Mouse (Mus musculus): ENCODE measurements around the gene Cars2. TPM values are rescaled to one million over a fixed set of nuclear protein-coding genes. Genes with fewer than 3 reads are reported as not detected.
"Not testable (repeated sequence)": the region's sequence is repeated elsewhere in the genome, so short reads cannot be mapped to it uniquely, and the experiment has no call there.

Cars2 gene
- 40.0 and 41.7 TPM in 2 replicates for total RNA-seq (2017)

DNA sequence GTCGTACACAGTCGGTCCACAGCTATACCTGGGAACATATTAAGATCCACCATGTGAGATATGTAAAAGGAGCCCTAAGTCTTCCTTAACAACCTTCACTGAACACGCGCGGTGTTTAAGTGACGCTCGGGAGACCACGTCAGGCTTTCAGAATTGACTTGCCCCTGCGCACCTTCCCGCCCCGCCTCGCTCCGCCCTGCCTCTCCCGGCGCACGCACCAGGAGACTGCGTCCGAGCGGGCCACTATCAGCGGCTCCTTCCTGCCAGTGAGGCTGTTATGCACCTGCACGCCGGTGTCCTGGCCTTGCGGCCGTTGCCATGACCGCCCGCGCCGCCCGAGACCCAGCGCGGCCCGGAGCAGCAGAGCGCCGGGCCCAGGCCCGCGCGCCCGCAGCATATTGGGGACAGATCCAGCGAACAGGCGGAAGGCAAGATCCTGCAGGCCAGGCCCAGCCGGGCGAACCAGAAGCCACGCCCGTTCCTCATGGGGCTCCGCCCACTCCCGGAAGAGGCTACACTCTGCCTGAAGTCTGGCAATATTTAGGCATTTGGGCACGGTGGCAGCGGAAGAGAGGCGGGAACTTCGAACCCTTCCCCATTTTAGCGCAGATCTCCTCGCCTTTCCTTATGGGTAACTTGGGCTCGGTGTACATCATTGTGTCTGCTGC is at the start of gene Cars2:
Cars2 (minus strand) TSS at position 503 of the 668 bp plus-strand sequence.
- peak; percentile 66 for ATAC-seq (replicated peaks; ENCODE audit: low read depth, poor library complexity, severe bottlenecking)

DNA sequence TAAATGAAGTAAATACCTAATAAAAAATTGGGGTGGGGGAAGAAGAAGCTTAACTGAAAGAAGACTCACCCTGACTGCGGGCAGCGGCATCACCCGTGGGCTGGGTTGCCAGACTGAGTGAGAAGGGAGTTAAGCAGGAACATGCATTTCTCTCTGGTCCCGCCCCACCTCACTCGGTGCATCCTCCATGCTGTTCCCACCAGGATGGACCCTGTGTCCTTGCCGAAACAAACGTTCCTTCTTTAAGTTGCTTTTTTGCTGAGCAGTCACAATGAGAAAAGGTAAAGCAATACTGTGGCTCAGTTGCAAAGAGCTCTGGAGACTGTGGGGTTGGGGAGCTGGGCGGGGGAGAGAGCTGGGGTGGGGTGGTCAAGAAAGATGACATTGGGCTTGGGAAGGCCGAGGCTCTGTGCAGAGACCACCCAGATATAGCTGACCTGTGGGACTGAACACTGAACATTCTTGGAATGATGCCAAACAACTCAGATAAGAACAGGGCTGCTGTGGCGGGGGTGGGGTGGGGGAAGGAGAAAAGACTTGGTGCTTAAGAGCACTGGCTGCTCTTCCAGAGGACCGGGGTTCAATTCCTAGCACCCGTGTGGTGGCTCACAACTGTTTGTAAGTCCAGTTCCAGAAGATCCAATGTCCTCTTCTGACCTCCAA is 42.8 kb upstream of the Cars2 start:
- ATAC-seq (replicated peaks; ENCODE audit: low read depth, poor library complexity, severe bottlenecking): no peak

DNA sequence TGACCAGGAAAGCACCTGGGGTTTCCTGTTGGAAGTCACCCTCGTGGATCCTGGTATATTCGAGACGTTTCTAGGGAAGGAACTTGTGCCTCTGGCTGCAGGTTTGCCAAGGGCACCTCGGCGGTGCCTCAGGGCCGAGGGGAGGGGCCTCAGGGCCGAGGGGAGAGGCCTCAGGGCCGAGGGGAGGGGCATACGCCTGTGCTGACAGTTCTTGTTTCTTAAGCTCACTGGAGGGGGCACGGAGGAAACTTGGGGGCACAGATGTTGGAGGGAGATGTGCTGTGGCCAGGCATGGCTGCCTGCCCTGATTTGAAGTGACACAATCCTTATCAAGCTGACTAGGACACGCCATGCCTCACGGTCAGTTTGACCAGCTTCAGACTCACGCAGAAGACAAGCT is 41.7 kb upstream of the Cars2 start:
- ATAC-seq (replicated peaks; ENCODE audit: low read depth, poor library complexity, severe bottlenecking): peak; percentile 98

GRCm38 (mm10) chr8:11591837-11592236 is 41.3 kb upstream of the Cars2 start:
- no peak for ATAC-seq (replicated peaks; ENCODE audit: low read depth, poor library complexity, severe bottlenecking)

DNA sequence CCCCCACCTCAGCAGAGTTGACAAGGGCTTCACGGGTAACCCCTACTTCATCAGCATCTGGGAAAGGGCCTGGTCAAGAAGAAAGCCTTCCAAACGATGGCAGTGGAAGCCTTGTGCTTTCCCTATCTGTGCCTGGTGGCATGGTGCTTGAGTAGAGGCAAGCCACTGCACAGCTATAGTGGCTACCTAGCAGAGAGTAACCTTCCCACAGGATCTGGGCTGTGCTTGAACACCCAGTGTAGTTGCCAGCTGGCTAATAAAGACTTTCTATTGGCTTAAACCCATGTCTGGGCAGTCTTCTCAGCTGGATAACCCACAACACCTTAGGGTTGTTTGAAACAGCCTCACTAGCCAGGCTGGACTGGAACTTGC is 35.8 kb upstream of the Cars2 start:
- ATAC-seq (replicated peaks; ENCODE audit: low read depth, poor library complexity, severe bottlenecking): 0 out of 2 replicates have a peak, but pooled peaks have one; percentile 7

GRCm38 (mm10) chr8:11585513-11586373 is 35.2 kb upstream of the Cars2 start:
- peak; percentile 48 for ATAC-seq (replicated peaks; ENCODE audit: low read depth, poor library complexity, severe bottlenecking)

DNA sequence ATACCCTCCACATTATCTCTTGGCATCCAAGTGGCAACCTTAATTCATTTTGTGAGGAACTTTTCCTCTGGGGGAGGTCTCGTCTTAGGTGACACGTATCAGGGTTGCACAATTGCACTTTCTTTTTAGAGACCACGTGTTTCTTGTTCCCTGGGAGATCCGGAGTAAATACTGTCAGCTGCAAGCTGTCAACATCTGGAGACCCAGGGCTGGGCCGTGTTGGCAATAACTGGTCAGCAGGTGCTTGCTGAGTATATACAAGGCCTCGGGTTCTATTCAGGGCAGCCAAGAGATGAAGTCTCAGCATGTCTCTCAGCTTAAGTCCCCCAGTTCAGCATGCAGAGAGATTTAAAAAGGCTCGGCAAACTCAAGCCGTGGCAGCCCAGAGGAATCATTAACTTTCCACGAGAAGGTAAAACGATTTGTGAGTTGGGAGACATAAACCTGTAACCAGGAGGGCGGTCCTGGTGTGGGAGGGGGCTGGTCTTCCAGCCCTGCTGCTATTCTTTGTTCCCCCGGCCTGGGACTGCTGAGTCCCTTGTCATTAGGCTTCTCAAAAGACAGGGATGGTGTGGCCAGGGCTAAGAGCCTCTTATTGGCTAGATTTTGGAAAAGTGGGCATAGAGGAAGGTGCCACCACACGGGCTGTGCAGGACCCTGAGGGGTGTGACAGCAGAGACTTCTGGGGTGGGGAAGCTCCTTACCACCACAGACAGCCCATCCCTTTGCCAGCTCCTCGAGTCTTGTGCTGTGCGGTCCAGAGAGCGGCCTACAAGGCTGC is 25.2 kb upstream of the Cars2 start:
- peak; percentile 73 for ATAC-seq (replicated peaks; ENCODE audit: low read depth, poor library complexity, severe bottlenecking)

DNA sequence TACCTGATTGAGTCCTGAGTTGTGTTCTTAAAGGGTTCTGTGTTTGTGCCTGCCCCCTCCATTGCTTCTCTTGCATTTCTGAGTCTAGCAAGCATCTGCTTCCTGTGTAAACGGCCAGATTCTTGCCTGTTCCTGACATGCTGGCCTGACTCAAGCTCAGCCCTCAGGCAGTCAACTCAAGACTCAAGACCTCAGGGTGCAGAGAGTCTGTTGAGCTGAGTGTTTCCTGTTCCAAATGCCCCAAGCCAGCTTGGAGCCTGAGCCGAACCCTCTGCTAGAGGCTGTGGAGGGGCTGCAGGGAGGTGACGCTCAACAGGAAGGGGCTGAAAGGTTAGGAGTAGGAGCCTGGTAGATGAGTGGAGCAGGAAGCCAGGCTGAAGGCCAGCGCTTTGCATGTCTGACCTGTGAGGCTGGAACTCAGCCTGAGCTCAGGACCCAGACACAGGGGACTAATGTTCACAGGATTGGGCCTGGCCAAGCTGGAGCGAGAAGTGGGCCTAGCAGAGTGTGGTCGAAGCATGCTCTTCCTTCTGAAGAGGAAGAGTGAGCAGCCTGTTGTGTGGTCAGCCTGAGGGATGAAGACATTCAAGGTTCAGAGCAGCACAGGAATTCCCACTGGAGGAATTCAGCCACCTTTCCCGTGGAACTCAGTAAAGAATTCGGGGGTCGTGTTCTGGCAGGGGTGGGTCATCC is 24.5 kb upstream of the Cars2 start:
- peak; percentile 64 for ATAC-seq (replicated peaks; ENCODE audit: low read depth, poor library complexity, severe bottlenecking)

DNA sequence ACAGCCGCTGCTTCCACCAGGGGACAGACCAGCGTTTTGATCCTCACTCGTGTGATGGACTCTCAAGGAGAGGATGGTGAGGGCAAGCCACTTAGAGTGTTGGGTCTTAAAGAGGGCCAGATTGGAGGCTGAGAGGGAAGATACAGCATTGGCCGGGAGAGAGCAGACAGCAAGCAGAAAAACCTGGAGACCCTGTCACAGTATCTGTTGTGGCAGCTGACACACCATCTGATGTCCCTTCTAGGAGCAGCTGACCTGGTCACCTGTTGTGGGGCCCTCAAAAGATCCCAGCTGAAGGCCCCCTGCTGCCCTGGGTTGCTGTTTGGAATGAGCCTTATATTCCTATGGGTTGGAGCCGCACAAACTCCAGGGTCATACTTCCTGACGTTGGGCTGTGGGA is 21.8 kb upstream of the Cars2 start:
- ATAC-seq (replicated peaks; ENCODE audit: low read depth, poor library complexity, severe bottlenecking): no peak

DNA sequence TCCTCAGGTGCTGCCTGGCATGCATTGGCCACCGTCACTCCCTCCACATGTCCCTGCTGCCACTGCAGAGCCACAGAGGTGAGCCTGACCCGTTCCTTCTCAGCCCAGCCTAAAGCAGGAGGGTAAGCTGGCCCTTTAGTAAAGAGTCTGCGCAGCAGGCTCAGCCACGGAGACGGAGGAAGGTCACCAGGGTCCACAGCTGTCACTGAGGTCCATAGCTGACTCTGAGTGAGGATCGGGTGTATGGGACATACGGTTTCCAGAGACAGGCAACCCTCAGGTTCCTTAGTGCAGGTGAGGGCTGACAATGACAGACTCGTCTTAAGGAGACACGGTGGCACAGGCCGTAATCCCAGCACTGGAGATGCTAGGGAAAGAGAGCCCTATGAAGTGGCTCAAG is 21.4 kb upstream of the Cars2 start:
- ATAC-seq (replicated peaks; ENCODE audit: low read depth, poor library complexity, severe bottlenecking): no peak

GRCm38 (mm10) chr8:11570742-11571141 is 20.2 kb upstream of the Cars2 start:
- ATAC-seq (replicated peaks; ENCODE audit: low read depth, poor library complexity, severe bottlenecking): no peak

DNA sequence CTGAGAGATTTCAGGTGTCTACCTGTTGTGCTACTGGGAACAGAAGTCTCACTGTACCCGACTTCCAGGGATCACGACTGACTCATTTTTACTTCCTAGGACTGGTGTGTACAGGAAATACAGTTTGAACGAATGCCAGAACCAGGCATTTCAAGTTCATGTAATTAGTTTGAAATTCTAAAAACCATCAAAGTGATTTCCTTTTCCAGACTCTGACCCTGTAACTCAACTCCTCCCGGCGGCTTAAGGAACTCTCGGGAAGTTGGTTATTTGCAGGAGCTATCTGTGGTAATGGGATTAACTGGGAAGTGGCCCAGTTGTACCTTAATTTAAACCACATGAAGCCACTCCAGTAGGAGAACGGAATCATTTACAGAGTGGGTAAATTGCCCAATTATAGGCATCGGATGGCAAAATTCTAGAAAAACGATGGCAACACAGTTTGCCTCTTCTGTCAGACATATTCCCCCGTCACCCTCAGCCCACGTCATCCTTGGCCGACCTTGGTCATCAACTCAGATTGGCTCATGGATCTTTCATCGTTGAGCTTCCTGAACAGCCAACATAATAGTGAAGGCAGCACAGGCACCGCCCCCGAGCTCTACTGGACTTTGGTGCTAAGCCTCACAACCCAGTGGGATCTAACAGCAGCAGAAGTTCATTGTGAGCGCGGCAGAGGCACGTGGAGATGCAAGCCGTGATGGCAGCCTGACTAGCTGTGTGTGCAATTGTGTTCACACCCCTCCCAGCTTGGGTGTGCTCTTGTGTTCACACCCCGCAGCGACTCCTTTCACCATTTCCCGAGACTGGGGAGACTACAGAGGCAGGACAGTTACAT is 18.9 kb upstream of the Cars2 start:
- ATAC-seq (replicated peaks; ENCODE audit: low read depth, poor library complexity, severe bottlenecking): no peak

DNA sequence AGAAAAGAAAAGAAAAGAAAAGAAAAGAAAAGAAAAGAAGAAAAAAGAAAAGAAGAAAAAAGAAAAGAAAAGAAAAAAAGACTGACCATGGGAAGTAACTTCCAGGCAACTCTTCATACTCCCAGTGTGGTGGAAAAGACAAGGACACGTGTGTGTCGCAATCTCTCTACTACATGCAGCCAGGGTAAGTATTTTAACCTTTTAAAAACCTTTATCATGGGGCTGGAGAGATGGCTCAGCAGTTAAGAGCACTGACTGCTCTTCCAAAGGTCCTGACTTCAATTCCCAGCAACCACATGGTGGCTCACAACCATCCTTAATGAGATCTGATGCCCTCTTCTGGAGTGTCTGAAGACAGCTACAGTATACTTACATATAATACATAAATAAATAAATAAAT is 17.6 kb upstream of the Cars2 start:
- not testable (repeated sequence) for ATAC-seq (replicated peaks; ENCODE audit: low read depth, poor library complexity, severe bottlenecking)

GRCm38 (mm10) chr8:11564721-11565120 is 14.1 kb upstream of the Cars2 start:
- no peak for ATAC-seq (replicated peaks; ENCODE audit: low read depth, poor library complexity, severe bottlenecking)

DNA sequence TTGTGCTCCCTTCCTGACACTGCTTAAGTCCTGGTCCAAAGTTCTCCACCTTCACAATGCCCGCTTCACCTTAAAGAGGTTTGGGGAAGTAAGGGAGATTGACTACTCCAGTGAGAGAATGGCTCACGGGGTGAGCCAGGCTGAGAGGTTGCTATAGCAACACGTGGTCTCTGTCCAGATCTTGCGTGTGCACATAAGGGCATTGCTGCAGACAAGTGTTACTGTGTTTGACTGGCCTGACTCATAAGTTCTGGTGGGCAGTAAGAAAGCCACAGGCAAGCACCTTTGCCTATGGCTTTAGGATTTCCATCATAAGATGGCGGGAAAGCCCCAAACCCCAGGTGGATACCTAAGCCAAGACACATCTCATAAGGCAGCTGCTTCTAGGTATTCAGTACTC is 13.7 kb upstream of the Cars2 start:
- peak; percentile 66 for ATAC-seq (replicated peaks; ENCODE audit: low read depth, poor library complexity, severe bottlenecking)

DNA sequence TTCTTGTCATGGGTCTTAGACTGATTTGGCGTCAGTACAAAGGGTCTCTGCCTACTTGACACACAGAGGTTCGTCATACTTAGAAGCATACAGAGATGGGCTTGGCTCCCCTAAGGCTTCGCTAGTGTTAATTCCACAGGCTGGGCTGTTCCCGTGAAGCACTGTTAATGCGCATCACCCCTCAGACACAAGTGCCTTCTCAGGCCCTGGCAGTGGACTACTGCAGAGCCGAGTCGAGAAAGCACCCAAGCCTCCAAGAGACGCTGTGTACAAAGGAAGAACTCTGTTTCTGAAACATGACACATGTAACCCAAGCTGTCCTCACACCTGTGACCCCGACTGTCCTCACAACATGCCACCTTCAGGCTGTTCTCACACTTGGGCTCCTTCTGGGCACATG is 9.6 kb upstream of the Cars2 start:
- ATAC-seq (replicated peaks; ENCODE audit: low read depth, poor library complexity, severe bottlenecking): no peak

GRCm38 (mm10) chr8:11559511-11559910 is 8.9 kb upstream of the Cars2 start:
- ATAC-seq (replicated peaks; ENCODE audit: low read depth, poor library complexity, severe bottlenecking): no peak

- ATAC-seq (replicated peaks; ENCODE audit: low read depth, poor library complexity, severe bottlenecking): peak; percentile 66
Observed at GRCm38 (mm10) chr8:11557768-11558629, 7.4 kb upstream of the Cars2 start.
